Mouse (Mus musculus) adrenal gland, postnatal 10 days (tissue): Measurements from ENCODE around the gene Gm49369. TPM values are rescaled to one million over a fixed set of nuclear protein-coding genes. Genes with fewer than 3 reads are reported as not detected.
A peak's percentile ranks its signal among the peaks of the same experiment; 100 is the strongest.
"Not testable (repeated sequence)": the region's sequence is repeated elsewhere in the genome, so short reads cannot be mapped to it uniquely, and the experiment has no call there.

ENCODE experiments used
- DNase-seq: peaks from one replicate; pipeline ENCODE4 v3.0.0; 2021; ENCODE audit warnings: mixed read lengths
- total RNA-seq, 2 experiments: library from RNA; stranded (reverse); gene quantifications; 2 replicates each; pipeline ENCODE4 v1.2.3; 2021

Gene Gm49369
- total RNA-seq, 2 experiments from 2014 or later = 0.73 to 3.7 TPM

DNA sequence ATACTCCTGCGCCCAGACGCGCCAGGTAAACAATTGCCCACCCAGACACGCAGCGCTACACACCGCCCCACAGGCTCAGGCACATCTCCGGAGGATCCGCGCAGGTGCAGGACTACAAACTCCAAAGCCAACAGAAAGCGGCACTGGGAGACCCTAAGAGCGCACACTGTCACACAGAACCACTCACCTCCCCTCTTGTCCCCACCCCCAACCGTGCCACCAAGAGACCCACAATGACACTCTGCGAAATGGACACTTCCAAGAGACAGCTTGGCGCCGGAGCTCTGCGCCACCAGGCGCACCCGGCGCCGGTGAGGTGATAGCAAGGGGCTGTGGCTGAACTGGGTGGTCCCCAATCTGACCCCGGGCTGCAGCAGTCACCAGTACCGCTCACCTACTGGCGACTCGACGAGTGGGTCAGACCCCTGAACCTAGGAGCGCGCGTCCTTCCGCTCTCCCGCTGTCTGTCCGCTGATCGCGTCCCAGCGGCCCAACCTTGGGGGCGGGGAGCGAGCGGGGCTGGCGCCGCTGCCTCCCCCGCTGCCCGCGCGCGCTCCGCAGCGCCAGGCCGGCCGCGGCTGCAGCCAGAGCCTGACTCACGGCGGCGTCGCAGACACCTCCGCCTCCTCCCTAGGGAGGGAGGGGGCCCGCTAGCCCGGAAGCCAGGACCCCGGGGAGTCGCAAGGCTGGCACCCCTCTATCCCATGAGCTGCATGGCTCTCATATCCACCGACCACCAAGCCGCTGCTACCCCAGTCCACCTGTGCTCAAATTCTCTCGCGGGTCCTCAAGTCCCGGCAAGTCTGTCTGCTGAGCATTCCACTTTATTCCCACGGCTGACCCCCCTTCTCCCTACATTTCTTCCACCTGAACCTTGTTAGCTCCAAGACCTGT, 10.5 kb downstream of the Gm49369 start:
- DNase-seq = peak; percentile 68

- no peak for DNase-seq
Observed at GRCm38 (mm10) chr7:142371398-142371767, 11.1 kb downstream of the Gm49369 start.

DNA sequence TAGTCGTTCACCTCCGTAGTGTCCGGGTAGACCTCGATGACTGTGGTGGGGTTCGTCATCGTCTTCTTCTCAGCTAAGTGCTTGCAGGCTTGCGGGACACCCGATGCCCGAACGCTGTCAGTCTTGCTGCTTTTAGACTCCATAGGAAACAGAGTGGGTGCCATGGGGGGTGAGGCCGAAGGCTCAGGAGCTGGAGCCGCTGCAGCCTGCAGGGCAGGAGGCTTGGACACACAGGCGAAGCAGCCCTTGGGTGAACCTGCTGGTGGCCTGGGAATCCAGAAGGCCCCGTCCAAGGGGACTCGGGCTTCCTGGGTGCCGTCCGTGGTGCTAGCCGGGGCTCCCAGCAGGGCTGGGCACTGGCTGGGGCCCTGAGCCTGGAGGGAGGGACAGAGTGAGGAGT, 11.5 kb downstream of the Gm49369 start:
- no peak for DNase-seq

GRCm38 (mm10) chr7:142369820-142370219, 12.6 kb downstream of the Gm49369 start:
- no peak for DNase-seq

GRCm38 (mm10) chr7:142368856-142369255, 13.6 kb downstream of the Gm49369 start:
- no peak for DNase-seq

GRCm38 (mm10) chr7:142363107-142363506, 19.4 kb downstream of the Gm49369 start:
- no peak for DNase-seq

- DNase-seq = no peak
Observed at GRCm38 (mm10) chr7:142360743-142361142, 21.7 kb downstream of the Gm49369 start.

- peak; percentile 18 for DNase-seq
Observed at GRCm38 (mm10) chr7:142359129-142359528, 23.3 kb downstream of the Gm49369 start.

DNA sequence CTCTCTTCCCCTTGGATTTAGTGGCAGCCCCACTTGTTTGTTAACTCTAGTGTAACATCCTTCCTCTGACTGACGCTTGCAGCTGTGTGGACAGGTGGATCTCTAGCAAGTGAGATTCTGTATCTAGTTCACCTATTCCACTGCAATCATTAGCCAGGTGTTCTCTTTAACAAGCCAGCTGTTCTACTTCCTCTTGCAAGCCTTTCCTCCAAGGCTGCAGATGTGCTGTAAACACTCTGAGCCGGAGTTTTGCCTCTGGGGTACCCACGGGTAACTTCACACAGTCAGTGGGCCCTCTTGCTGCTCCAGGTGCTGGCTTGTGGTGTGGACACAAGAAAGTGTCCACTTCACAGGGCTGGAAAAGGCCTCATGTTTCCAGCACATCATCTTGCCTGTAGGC, 24.9 kb downstream of the Gm49369 start:
- DNase-seq = no peak

GRCm38 (mm10) chr7:142354661-142355233, 27.7 kb downstream of the Gm49369 start:
- DNase-seq = no peak

- DNase-seq = no peak
Observed at GRCm38 (mm10) chr7:142353854-142354253, 28.6 kb downstream of the Gm49369 start.

GRCm38 (mm10) chr7:142351569-142351968, 30.9 kb downstream of the Gm49369 start:
- DNase-seq = no peak

- DNase-seq = peak; percentile 41
Observed at GRCm38 (mm10) chr7:142349308-142349961, 33.0 kb downstream of the Gm49369 start.

GRCm38 (mm10) chr7:142347542-142347941, 34.9 kb downstream of the Gm49369 start:
- DNase-seq = no peak

DNA sequence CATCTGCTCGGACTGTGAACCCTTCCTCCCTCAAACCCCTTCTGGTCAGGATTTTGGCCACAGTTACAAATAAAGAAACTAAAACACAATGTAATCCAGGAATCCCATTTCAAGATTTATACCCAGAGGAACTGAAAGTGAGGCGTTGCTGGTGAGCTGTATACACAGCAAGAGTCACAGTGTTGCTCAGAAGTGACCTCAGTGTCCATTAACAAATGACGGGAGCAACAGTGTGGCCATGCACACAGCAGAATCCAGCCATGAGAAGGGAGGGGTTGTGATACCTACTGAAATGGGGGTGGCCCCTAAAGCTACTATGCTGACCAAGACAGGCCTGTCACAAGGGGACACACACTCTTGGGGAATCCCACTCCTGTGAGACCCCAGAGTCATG, 40.2 kb downstream of the Gm49369 start:
- DNase-seq = no peak

DNA sequence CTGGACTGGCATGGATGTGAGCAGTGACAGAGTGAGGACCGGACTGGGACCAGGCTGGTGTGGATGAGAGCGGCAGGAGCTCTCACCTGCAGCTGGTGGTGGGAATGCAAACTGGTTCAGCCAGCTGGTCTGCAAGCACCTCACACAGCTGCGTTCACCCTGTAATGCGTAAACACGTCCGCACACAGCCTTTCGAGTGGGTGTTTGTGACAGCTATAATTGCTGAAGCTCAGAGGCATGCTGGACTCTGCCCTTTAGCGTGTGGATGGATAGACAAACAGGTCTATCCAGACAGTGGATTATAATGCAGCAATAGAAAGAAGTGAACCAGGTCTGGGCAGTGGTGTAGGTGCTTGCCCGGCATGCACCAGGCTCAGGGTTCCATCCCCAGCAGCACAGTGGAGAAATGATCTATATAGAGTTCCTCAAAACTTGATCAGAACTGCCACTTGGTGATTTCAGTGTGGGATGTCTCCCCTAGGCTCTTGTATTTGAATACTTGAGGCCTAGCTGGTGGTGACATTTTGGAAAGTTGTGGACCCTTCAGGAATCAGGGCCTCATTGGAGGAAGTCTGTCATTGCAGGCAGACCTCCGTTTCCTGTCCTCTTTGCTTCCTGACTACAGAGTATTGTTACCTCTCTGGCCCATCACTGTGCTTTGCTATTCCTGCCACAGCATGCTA, 40.8 kb downstream of the Gm49369 start:
- no peak for DNase-seq

- DNase-seq = no peak
Observed at GRCm38 (mm10) chr7:142340269-142340970, 42.0 kb downstream of the Gm49369 start.

GRCm38 (mm10) chr7:142335151-142335550, 47.3 kb downstream of the Gm49369 start:
- no peak for DNase-seq

- peak; percentile 94 for DNase-seq
Observed at GRCm38 (mm10) chr7:142334246-142334645, 48.2 kb downstream of the Gm49369 start.

- DNase-seq = not testable (repeated sequence)
Observed at GRCm38 (mm10) chr7:142332741-142333140, 49.7 kb downstream of the Gm49369 start.

GRCm38 (mm10) chr7:142331281-142331680, 51.2 kb downstream of the Gm49369 start:
- no peak for DNase-seq

DNA sequence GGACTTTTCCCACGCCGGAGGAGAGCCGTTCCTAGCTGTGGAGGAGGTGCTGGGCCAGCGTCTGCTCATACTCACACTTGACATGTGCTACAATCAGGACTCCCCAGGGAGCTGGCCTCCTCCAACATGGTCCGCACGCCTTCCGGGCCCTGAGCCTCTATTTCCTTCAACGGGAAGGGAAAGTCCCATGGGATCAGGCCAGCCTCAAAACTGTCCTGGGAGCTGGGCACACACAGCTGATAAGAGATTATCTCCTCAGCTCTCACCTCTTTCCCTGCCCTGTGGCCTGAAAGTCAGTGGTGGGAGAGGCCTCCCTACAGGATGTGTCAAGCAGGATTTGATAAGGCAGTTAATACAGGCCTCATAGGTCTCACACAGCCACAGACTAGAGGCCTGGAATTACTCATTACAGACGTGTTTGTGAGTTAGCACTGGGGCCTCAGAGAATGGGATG, 52.2 kb downstream of the Gm49369 start:
- peak; percentile 38 for DNase-seq
